Mouse (Mus musculus): Measurements from ENCODE around the gene Tsga13.

Gene Tsga13

DNA sequence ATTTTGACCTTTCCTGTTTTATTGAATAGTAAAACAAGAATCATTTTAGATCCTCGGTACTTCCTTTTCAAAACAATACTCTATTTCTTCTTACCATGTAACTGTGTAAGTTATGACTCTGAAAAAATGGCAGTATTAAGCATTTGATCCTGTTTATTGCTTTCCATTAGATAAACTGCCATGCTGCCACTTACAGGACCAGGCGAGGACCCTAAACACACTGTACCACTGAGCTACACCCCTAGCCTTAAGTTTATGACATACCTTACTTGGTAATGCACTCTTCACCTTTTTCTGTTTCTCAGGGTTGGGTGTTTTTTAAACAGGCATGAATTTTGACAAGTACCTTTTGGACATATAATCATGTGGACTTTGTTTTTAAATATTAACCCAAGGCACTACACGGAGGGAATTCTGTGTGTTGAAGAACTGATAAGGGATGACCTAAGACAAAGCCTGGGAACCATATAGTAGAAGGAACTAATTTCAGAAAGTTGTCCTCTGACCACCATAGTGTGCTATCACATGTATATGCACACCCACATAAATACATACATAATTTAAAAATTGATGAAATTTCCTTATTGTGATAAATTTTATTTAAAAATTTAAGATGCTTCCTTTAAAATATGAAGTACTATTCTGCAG is 50.2 kb downstream of the Tsga13 start:
- no peak for DNase-seq (ENCODE audit: low spot score)

DNA sequence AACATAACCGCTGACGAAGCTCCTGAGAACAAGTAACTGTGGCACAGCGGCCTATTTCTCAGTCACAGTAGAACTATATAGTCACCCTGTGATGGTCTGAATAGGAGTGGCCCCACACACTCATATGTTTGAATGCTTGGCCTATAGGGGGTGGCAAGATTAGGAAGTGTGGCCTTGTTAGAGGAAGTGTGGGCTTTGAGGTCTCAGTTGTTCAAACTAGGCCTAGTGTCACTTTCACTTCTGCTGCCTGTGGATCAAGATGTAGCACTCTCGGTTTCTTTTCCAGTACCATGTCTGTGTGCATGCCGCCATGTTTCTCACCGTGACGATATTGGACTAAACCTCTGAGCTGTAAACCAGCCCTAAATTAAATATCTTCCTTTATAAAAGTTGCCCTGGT is 59.4 kb downstream of the Tsga13 start:
- DNase-seq (ENCODE audit: low spot score): no peak

DNA sequence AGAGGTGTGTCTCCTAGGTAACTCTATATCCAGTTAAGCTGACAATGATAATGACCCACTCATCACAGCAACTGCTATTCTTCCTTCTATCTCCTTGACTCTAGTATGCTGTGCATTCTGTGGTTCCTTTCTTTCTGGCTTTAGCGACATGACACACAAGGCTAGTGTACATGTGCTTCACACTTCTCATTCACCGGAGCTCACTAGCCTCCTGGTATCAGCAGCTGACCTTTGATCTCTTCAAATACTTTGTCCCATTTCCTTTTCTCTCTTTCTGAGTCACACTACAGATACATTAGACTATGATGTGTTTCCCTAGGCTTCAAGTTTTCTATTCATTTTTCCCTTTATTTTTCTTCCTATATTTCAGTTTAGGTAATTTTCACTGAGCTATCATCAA is 60.2 kb downstream of the Tsga13 start:
- no peak for DNase-seq (ENCODE audit: low spot score)

DNA sequence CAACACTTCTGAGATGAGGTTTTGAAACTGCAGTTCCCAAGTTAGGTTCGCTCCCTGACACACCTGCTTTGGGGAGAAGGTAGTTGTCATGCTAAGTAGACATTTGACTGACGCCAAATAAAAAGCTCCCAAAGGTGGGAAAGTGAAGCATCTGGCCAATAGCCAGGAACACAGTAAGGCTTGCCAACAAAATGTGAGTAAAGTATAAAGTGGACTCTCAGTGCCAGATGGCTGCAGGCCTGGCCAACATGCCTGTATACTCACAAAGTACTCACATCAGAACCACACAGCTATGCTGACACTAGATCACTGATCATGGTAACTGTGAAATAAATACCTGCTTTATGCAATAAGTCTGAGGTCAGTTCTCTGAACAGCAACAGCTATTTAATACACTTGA is 65.6 kb downstream of the Tsga13 start:
- DNase-seq (ENCODE audit: low spot score): no peak
